Mouse (Mus musculus): ENCODE measurements at regions not wholly inside any gene's neighbourhood (a gene's known extent, or its start where the extent isn't known, plus 50 kb on each side); places are given as distances from the start of the nearest gene placed in this dataset.

GRCm38 (mm10) chr9:32971421-32971820 is 335.4 kb downstream of the Ets1 start:
- TF ChIP-seq GATA1 (IDR thresholded peaks at IDR 0.05; ENCODE audit: borderline replicate concordance, low read length), result no peak
- no peak for TF ChIP-seq FLI1 (IDR thresholded peaks at IDR 0.05; ENCODE audit: low read length)
